Mouse (Mus musculus): Measurements from ENCODE around the gene Rnf39.

DNA sequence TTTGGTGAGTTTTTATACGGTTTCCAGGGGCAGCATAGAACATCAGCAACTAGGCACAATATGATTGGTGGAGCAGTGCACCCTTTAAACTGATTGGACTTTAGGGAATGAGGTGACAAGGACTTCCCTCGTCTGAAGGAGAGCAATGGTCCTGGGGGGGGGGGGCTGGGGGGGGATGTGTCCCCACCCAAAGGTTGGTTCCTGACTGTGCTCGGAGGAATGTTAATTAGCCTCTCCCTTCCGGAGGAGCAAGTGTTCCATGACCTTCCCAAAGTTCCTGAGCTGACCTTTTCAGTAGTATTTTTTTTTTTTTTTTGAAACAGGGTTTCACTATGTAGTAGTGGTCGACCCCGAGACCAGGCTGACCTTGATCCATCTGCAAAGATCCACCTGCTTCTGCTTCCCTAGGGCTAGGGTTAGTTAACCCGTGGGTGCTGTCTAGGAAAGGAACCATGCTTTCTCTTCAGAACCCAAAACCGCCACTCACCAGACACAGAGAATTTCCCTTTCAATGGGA, 30.6 kb downstream of the Rnf39 start:
- no peak for TF ChIP-seq POLR2A (IDR thresholded peaks at IDR 0.05; ENCODE audit: insufficient read length, low read depth)
- TF ChIP-seq TCF12 (IDR thresholded peaks at IDR 0.05; ENCODE audit: insufficient read depth, poor library complexity, severe bottlenecking) = no peak
- no peak for TF ChIP-seq CEBPB (IDR thresholded peaks at IDR 0.05; ENCODE audit: insufficient read depth, poor library complexity, severe bottlenecking)
- no peak for TF ChIP-seq USF1 (IDR thresholded peaks at IDR 0.05; ENCODE audit: low read depth)
- TF ChIP-seq MAX (IDR thresholded peaks at IDR 0.05; ENCODE audit: low read depth) = no peak
- no peak for TF ChIP-seq POLR2AphosphoS2 (IDR thresholded peaks at IDR 0.05; ENCODE audit: insufficient read length, low read depth)

All from myocyte (in vitro differentiated cells).